Mouse (Mus musculus) erythroblast, embryonic 14.5 days (primary cell): Measurements from ENCODE around the gene Pnrc2. TPM values are rescaled to one million over a fixed set of nuclear protein-coding genes. Genes with fewer than 3 reads are reported as not detected.

Source experiments
- H3K27me3 ChIP-seq: 2 replicates; pipeline ENCODE4 v1.6.1; 2012; ENCODE audit warnings: inconsistent platforms; ENCODE audit not compliant: control insufficient read depth
- H3K36me3 ChIP-seq: 2 replicates; pipeline ENCODE4 v1.6.1; 2012; ENCODE audit warnings: mild to moderate bottlenecking, inconsistent platforms; ENCODE audit not compliant: control insufficient read depth
- H3K4me1 ChIP-seq: 2 replicates; pipeline ENCODE4 v1.6.1; 2012; ENCODE audit warnings: inconsistent platforms; ENCODE audit not compliant: control insufficient read depth
- H3K4me3 ChIP-seq: replicated peaks from 2 replicates; pipeline ENCODE3; 2012; ENCODE audit warnings: moderate library complexity, mild to moderate bottlenecking, inconsistent platforms
- H3K9me3 ChIP-seq: 2 replicates; pipeline ENCODE4 v1.6.1; 2012; ENCODE audit warnings: low read length, inconsistent platforms, mixed read lengths; ENCODE audit not compliant: control insufficient read depth
- GATA1 ChIP-seq: IDR thresholded peaks from 2 replicates; pipeline ENCODE4 v1.6.1; 2012; ENCODE audit warnings: low read length, inconsistent platforms, mixed read lengths
- TAL1 ChIP-seq: IDR thresholded peaks from 3 replicates; pipeline ENCODE4 v1.6.1; 2012; ENCODE audit warnings: low read length, inconsistent platforms, mixed read lengths
- polyA plus RNA-seq: library from polyadenylated mRNA; stranded (reverse); fragments of >175 nt; gene quantifications from 2 replicates; pipeline ENCODE4 v1.2.3, GENCODE M21; 2012

Gene Pnrc2
- polyA plus RNA-seq, 1 experiment: 1.0 TPM

GRCm38 (mm10) chr4:135875991-135876582 lies 2.4 kb upstream of the Pnrc2 start:
- Histone ChIP-seq H3K36me3 (peaks cover 31% of the 10 kb centered on the region), H3K4me1 (peaks cover 51% of the 10 kb centered on the region), H3K4me3 (peak overlapping the region; percentile 64), H3K27me3 (no peaks in the 10 kb centered on the region), H3K9me3 (no peaks in the 10 kb centered on the region)
- TF ChIP-seq GATA1: no peak
- no peak for TF ChIP-seq TAL1

DNA sequence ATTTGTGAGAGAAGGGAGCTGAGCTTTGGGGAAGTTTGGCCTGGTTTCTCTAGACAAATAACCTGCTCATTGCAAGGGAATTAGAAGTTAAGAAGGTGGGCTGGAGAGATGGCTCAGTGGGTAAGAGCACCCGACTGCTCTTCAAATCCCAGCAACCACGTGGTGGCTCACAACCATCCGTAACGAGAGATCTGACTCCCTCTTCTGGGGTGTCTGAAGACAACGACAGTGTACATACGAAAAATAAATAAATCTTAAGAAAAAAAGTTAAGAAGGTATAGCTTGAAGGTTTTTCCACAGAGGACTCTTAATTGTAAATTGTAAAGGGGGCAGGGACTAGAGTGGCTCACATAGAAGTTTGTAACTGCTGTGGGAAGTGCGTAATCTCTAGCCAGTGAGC lies 1.9 kb upstream of the Pnrc2 start:
- TF ChIP-seq GATA1 (no peak), TAL1 (no peak)

GRCm38 (mm10) chr4:135874564-135875535 lies 1.2 kb upstream of the Pnrc2 start:
- Histone ChIP-seq H3K36me3 (peaks cover 43% of the 10 kb centered on the region), H3K4me1 (peaks cover 58% of the 10 kb centered on the region), H3K4me3 (peak overlapping the region; percentile 95), H3K27me3 (no peaks in the 10 kb centered on the region), H3K9me3 (no peaks in the 10 kb centered on the region)
- TF ChIP-seq TAL1 (no peak), GATA1 (no peak)

More for the DNA sequence above, 1.9 kb upstream of the Pnrc2 start:
- H3K4me3 ChIP-seq: peak overlapping the region; percentile 64
- no peaks in the 10 kb centered on the region for H3K27me3 ChIP-seq
- H3K36me3 ChIP-seq: peaks cover 36% of the 10 kb centered on the region
- peaks cover 55% of the 10 kb centered on the region for H3K4me1 ChIP-seq
- H3K9me3 ChIP-seq: no peaks in the 10 kb centered on the region

GRCm38 (mm10) chr4:135872589-135873391 lies 860 bp downstream of the Pnrc2 start:
- H3K36me3 ChIP-seq: peaks cover 62% of the 10 kb centered on the region
- no peaks in the 10 kb centered on the region for H3K9me3 ChIP-seq
- H3K27me3 ChIP-seq: no peaks in the 10 kb centered on the region
- no peak for TF ChIP-seq GATA1
- no peak for TF ChIP-seq TAL1
- peaks cover 62% of the 10 kb centered on the region for H3K4me1 ChIP-seq
- H3K4me3 ChIP-seq: peak overlapping the region; percentile 95

DNA sequence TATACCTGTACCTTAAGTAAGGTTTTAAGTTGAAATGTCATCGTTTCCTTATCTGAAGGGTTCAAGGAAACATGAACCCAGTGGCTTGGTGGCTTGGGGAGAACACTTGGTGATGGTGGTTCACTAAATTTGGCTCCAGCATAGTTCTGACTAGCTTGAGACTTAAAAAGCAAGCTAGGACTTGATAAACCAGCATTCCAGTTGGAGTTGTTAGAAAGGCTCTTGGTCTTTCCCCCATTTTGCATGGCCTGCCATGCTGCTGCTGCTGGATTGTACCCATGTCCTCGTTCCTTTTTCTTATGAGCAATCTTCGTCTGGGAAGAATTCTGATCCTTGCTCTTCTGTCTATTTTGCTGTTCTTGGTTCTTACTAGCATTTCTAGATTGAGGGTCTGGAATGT lies 1.6 kb downstream of the Pnrc2 start:
- no peak for TF ChIP-seq GATA1
- no peak for TF ChIP-seq TAL1
- no peaks in the 10 kb centered on the region for H3K27me3 ChIP-seq
- peak overlapping the region; percentile 95 for H3K4me3 ChIP-seq
- H3K9me3 ChIP-seq: no peaks in the 10 kb centered on the region
- peaks cover 59% of the 10 kb centered on the region for H3K4me1 ChIP-seq
- H3K36me3 ChIP-seq: peaks cover 69% of the 10 kb centered on the region

DNA sequence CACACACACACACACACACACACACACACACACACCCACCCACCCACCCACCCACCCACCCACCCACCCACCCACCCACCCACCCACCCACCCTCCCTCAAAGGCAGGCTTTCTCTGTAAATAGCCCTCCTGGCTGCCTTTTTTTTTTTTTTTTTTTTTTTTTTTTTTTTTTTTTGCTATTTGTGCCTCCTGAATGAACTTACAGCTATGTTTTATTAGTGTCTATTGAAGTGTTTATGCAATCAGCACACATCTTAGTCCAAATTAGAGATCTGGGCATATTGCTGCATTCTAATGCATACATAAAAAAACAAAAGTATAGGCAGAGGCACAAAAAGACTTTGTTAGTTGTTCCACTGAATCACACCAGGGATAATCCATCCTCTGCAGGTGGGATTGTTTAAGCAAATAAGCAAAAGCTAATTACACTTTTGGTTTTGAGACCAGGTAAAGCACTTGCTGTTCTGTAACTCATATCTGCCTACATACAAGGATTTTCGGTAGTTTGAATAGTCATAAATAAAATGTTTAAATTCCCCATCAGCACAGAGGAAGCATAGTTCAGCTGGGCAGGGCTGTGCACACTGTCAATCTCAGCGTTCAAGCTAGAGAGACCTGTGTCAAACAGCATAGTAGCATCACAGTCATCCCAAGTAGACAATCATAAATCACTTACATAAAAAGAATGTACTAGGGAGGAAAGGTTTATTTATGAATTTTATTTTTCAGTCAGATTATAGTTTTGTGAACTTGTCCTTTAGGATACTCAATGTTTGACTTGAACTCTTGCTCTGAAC lies 3.2 kb downstream of the Pnrc2 start:
- no peaks in the 10 kb centered on the region for H3K27me3 ChIP-seq
- peak overlapping the region; percentile 23 for H3K4me3 ChIP-seq
- H3K36me3 ChIP-seq: peaks cover 83% of the 10 kb centered on the region
- peaks cover 44% of the 10 kb centered on the region for H3K4me1 ChIP-seq
- TF ChIP-seq GATA1 (no peak), TAL1 (no peak)
- no peaks in the 10 kb centered on the region for H3K9me3 ChIP-seq

- Histone ChIP-seq H3K27me3 (no peaks in the 10 kb centered on the region), H3K36me3 (peaks cover 88% of the 10 kb centered on the region), H3K4me3 (no peak overlapping the region), H3K4me1 (peaks cover 29% of the 10 kb centered on the region), H3K9me3 (no peaks in the 10 kb centered on the region)
- no peak for TF ChIP-seq TAL1
- no peak for TF ChIP-seq GATA1
Measured at GRCm38 (mm10) chr4:135868996-135869395, 4.7 kb downstream of the Pnrc2 start.

DNA sequence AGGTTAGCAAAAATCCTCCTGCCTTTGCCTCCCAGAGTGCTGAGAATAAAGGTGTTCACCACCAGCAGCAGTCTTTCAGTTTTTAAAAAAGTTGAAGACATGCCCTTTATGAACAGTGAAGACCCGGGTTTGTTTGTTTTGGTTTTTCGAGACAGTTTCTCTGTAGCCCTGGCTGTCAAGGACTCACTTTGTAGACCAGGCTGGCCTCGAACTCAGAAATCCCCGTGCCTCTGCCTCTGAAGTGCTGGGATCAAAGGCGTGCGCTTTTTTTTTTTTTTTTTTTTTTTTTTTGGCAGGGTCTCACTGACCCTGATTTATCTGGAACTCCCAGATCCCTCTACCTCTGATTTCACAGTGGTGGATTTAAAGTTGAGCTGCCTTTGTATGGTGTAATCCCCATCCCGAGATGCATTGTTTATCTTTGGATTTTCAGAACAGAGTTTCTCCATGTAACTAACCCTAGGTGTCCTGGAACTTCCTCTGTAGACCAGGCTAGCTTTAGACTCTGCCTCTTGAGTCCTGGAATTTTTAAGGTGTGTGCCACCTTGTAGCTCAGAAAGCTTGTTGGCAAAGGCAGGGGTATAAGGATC lies 16.0 kb downstream of the Pnrc2 start:
- Histone ChIP-seq H3K9me3 (no peaks in the 10 kb centered on the region), H3K4me3 (peak overlapping the region; percentile 74), H3K36me3 (peaks cover 61% of the 10 kb centered on the region), H3K27me3 (no peaks in the 10 kb centered on the region), H3K4me1 (peaks cover 66% of the 10 kb centered on the region)
- TF ChIP-seq TAL1 (no peak), GATA1 (no peak)
